Mouse (Mus musculus) left cerebral cortex, adult 8-10 months (tissue): ENCODE results near the gene Pnpla8. TPM values are rescaled to one million over a fixed set of nuclear protein-coding genes. Genes with fewer than 3 reads are reported as not detected.

Source experiments
- DNase-seq, 2 experiments: peaks; one replicate each; pipeline ENCODE4 v3.0.0; 2022; ENCODE audit warnings: low spot score in 2 of 2
- microRNA-seq, 2 experiments: library from miRNA; unstranded; fragments of <30 nt; microRNA quantifications; one replicate each; pipeline ENCODE4 v1.2.0; 2022
- total RNA-seq, 4 experiments: library from RNA; stranded (reverse); gene quantifications; 2 replicates each; pipeline ENCODE4 v1.2.4; 2022

The Pnpla8 gene
- total RNA-seq, 4 experiments from 2014 or later = 122 to 140 (median 130) TPM

GRCm38 (mm10) chr12:44345251-44345650, 124.1 kb downstream of the Pnpla8 start:
- DNase-seq = no peak

- no peak for DNase-seq
These were observed 125.0 kb downstream of the Pnpla8 start for GRCm38 (mm10) chr12:44346143-44346542.

- no peak for DNase-seq
These were observed 133.9 kb downstream of the Pnpla8 start for GRCm38 (mm10) chr12:44355116-44355515.

- DNase-seq = no peak
These were observed 136.3 kb downstream of the Pnpla8 start for GRCm38 (mm10) chr12:44357460-44357859.

- no peak for DNase-seq
These were observed 136.7 kb downstream of the Pnpla8 start for GRCm38 (mm10) chr12:44357881-44358280.

GRCm38 (mm10) chr12:44371076-44371710, 150.0 kb downstream of the Pnpla8 start:
- DNase-seq = no peak

Small RNAs within 50 kb of the gene (microRNA-seq; reads per million reads assigned to microRNA genes)
- gene Mir5627 = 0.42 to 1.5 reads per million in 2 experiments

Other genes with a start within 250 kb of the Pnpla8 start
- gene Dnajb9, start 11.0 kb upstream of the Pnpla8 start, total RNA-seq = 10 to 100 TPM; 40.5 to 43.0 (median 41.6) TPM
- 100 to 1,000 TPM; 422 to 491 (median 453) TPM for gene Nrcam, start 107.5 kb downstream of the Pnpla8 start, total RNA-seq